Mouse (Mus musculus) kidney, postnatal 4 days (tissue): ENCODE measurements around the gene Ccer2.

Experiments
- DNase-seq, 2 experiments: peaks; one replicate each; pipeline ENCODE4 v3.0.0; 2021; ENCODE audit warnings: mixed read lengths in 2 of 2

Ccer2 gene

GRCm38 (mm10) chr7:28758623-28759022 lies 2.6 kb downstream of the Ccer2 start:
- DNase-seq = no peak

GRCm38 (mm10) chr7:28761907-28762306 lies 5.9 kb downstream of the Ccer2 start:
- no peak for DNase-seq

DNA sequence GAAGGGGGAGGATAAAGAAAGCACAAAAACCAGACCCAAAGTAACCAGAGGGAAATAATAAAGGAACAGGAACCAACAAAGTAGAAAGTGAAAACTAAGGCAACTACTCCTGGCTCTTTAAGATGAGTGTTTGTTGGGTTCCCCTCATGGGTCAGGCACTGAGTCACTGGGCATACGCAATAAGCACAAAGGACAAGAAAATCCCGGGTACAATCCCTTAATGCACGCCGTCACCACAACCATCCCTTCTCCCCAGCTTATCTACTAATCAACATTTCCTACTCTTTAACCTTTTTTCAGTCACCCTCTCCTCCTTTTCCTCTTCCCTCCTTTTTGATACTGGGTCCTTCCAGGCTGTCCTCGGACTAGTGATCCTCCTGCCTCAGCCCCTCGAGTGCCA lies 9.2 kb downstream of the Ccer2 start:
- no peak for DNase-seq

- peak; percentile 95 to 97 for DNase-seq
Measured at GRCm38 (mm10) chr7:28766173-28766879, 10.4 kb downstream of the Ccer2 start, which contains the start of gene Sirt2. Gene Sirt2, plus strand, starts transcription at chr7:28766735.

- DNase-seq = no peak
Measured at GRCm38 (mm10) chr7:28766910-28767309, 10.9 kb downstream of the Ccer2 start.

- DNase-seq = no peak
Measured at GRCm38 (mm10) chr7:28767462-28767965, 11.5 kb downstream of the Ccer2 start, which contains the start of gene Nfkbib. Gene Nfkbib, minus strand, starts transcription at chr7:28767512.

DNA sequence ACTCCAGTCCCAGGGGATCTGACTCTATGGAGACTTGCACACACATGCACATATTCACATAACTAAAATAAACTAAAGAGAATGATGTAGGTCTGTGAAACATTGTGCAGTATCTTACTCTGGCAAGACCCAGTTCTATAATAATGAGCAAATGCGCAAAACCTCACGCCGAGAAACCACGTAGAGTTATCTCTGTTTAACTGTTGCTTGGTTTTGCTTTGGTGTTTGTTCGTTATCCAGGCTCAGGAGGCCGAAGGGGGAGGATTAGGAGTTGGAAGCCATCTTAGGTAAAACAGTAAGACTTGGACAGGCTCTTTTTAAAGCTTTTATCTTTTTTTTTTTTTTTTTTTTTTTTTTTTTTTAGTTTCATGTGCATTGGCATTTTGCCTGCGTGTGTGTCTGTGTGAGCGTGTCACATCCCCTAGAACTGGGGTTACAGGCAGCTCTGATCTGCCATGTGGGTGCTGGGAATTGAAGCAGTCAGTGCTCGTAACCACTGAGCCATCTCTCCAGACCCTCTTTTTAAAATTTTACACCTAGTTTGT lies 13.5 kb downstream of the Ccer2 start:
- no peak for DNase-seq

GRCm38 (mm10) chr7:28770309-28770708 lies 14.3 kb downstream of the Ccer2 start:
- DNase-seq = no peak

GRCm38 (mm10) chr7:28771867-28772266 lies 15.9 kb downstream of the Ccer2 start:
- peak; percentile 46 to 48 for DNase-seq

GRCm38 (mm10) chr7:28773163-28773562 lies 17.2 kb downstream of the Ccer2 start:
- DNase-seq = no peak

- DNase-seq = no peak
Measured at GRCm38 (mm10) chr7:28774164-28774563, 18.2 kb downstream of the Ccer2 start.

DNA sequence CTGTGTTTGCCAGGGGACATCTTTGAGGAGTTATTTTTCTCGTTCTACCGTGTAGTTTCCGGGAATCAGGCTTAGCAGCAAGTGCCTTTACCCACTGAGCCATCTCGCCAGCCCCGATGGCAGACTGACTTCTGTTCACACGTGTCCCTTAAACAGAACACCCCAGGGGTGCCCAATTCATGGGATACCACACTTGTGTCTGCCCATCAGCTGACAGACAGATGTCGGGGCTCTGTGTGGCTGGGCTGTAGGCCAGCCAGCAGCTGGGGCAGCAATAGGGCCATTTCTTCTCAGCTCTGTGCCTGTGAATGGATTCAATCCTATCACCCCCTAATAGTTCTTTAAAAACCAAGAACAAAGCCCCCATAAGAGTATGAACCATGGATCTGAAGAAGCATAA lies 19.2 kb downstream of the Ccer2 start:
- DNase-seq = no peak

GRCm38 (mm10) chr7:28778825-28779224 lies 22.9 kb downstream of the Ccer2 start:
- no peak for DNase-seq

DNA sequence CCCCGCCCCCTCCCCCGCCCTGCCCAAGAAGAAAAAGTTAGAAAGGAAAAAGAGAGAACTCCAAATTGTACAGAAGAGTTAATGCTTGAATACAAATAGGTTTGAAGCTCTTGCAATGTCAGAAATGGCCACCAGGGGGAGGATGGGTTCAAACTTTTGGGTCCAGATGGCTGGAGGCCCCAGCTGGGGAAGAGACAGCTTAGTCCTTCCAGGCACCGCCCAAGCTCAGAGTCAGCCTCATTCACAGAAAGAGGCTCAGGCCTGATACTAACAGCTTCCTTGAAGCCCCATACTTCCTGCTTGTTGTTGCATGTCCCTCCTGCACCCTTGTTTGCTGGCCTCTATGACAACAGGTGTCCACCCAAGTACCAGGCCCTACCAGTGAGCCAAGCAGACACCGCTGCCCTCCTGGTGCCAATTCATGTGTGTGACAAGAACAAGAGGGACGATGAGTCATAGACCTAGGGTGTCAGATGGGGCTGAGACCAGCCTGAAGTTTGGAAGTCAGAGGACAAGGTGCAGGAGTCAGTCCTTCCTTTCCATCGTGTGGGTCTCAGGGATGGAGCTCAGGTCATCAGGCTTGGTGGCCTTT lies 24.2 kb downstream of the Ccer2 start:
- peak; percentile 93 to 94 for DNase-seq

GRCm38 (mm10) chr7:28780857-28781256 lies 24.9 kb downstream of the Ccer2 start:
- DNase-seq = no peak

- DNase-seq = no peak
Measured at GRCm38 (mm10) chr7:28781261-28781663, 25.3 kb downstream of the Ccer2 start.

GRCm38 (mm10) chr7:28785161-28785560 lies 29.2 kb downstream of the Ccer2 start:
- no peak for DNase-seq

DNA sequence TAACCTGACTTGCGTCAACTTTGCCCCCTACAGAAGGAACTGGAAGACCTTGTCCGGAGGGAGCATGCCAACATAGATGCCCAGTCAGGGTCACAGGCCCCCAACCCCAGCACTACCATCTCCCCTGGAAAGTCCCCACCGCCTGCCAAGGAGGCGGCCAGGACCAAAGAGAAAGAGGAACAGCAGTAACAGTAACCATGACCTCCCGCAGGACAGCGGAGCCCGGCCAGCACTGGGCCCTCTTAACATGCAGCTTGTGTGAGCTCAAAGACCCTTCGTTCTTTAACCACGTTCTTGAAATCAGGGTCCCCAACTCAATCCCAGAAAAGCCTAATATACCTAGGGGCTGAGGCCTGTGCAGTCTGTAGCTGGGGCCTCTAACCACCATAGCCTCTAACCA lies 31.9 kb downstream of the Ccer2 start:
- DNase-seq = no peak

DNA sequence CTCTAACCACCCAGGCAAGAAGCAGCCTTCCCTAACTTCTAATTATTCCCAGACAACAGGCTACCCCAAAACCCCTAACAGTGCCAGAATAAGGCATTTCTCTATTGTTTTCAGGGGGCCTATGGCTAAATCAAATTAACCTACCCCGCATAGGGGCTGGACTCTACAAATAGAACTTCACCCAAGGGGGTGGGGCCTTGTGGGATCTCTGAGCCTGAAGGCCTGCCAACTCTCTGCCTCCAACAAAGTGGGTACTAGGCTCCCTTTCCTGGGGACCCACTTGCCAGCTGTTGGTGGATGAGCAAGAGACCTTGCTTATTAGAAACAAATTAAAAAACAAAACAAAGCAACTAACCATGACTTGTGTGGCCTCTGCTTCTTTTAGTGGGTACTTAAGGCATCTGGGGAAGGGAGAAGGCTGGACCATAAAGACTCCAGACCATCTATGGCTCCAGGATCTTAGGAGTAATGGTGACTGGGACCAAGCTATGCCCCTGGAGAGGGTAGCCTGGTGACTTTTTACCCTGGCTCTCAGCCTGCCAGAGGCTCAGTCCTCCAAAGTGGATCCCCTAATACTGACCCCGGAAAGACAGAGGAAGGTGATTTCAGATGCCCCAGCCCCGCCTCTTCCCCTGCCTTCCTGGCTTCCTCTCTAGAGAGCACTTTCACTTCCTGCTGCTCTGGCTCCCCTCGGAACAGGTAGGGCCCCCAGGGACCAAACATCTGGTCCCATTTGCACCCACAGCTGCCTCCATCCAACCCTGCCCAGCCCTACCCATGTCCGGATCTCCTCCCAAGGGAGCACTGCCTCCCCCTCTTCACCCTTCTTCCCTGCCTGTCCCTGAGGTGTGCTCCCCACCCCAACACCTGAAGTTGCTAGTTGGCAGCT lies 32.6 kb downstream of the Ccer2 start, which contains the start of gene Rinl:
Gene Rinl (plus strand): TSS at position 663 of the 889 bp plus-strand sequence.
- DNase-seq = no peak

DNA sequence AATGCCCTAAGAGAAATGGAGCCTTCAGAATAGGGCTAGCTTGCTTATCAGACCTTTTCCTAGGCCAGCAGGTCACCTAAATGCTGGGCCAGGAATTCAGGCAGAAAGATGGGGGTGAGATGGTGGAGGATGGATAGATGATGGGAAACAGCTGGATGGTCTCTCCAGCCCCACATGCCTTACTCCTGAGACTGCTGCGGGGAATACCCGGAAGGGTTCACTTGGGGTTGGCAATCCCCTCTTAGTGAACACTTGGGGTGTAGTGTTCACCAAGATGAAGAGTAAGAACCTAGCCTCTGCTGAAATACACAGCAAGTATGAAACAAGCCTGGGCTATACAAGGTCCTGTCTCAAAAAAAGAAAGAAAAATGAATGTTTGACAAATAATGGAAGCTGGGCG lies 33.3 kb downstream of the Ccer2 start:
- no peak for DNase-seq

DNA sequence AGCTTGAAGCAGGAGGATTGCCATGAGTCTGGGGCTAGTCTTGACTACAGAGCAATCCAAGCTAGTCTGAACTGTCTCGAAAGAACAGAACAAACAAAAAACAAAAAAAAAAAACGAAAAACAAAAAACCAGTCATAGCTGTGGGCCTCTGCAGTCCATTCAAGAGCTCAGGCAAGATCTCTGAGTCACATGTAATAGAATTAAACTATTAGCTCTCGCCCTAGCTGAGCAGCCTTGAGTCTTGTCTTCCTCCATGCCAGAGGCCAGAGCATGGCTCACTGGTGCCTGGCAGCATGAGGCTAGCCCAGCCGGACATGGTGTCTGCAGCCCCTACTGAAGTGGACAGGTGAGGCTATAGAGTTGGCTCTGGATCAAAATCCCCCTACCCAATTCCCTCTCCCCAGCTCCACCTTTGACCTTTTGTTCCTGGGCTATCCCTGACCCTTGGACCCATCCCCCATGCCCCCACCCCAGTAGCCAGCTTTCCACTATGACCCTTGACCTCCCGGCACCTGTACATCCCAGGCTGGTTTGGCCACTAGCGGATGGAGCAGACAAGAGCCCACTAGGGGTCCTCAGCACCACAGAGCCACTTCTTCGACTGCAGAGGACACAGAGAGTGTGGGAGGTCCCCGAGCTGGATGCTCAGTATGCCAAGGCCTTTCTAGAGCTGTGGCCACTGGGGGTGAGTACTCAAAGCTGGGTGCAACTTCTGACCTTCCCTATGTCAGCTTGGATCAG lies 34.3 kb downstream of the Ccer2 start:
- peak; percentile 56 to 71 for DNase-seq

GRCm38 (mm10) chr7:28791706-28792105 lies 35.7 kb downstream of the Ccer2 start:
- no peak for DNase-seq
